Mouse (Mus musculus) ES-E14 (cell line): Measurements from ENCODE around the gene Nid1. TPM values are rescaled to one million over a fixed set of nuclear protein-coding genes. Genes with fewer than 3 reads are reported as not detected.

Source experiments
- DNase-seq: peaks from one replicate; pipeline ENCODE4 v3.0.0-alpha.2; 2013; ENCODE audit warnings: low read depth, low spot score
- H3K27ac ChIP-seq: 2 replicates; pipeline ENCODE4 v1.5.1; 2012; ENCODE audit warnings: low read depth, mild to moderate bottlenecking, low read length, moderate library complexity, mixed read lengths; ENCODE audit not compliant: poor library complexity, insufficient read depth, severe bottlenecking
- H3K36me3 ChIP-seq: 2 replicates; pipeline ENCODE4 v1.6.1; 2012; ENCODE audit warnings: mild to moderate bottlenecking, low read length, moderate library complexity, mixed read lengths; ENCODE audit not compliant: control insufficient read depth, poor library complexity, insufficient read depth, severe bottlenecking
- H3K4me1 ChIP-seq, 2 experiments: fragments of 150-350 bp in 1 of 2; sonication (generic) in 1 of 2; 2 replicates each; pipeline ENCODE4 v1.6.1; 2012; ENCODE audit warnings: low read length in 2 of 2, mild to moderate bottlenecking in 1 of 2, mixed read lengths in 1 of 2; ENCODE audit not compliant: control insufficient read depth in 2 of 2, insufficient read depth in 2 of 2, poor library complexity in 1 of 2
- H3K4me3 ChIP-seq, 2 experiments: fragments of 150-350 bp in 1 of 2; sonication (generic) in 1 of 2; 2 replicates each; pipeline ENCODE4 v1.5.1; 2012; ENCODE audit warnings: low read length in 2 of 2, low read depth in 1 of 2, mild to moderate bottlenecking in 1 of 2, mixed read lengths in 1 of 2; ENCODE audit not compliant: insufficient read depth in 1 of 2, poor library complexity in 1 of 2, severe bottlenecking in 1 of 2
- H3K9ac ChIP-seq: 2 replicates; pipeline ENCODE4 v1.6.1; 2012; ENCODE audit warnings: low read depth, mild to moderate bottlenecking, low read length, mixed read lengths; ENCODE audit not compliant: poor library complexity, insufficient read depth, severe bottlenecking
- H3K9me3 ChIP-seq: fragments of 150-350 bp; sonication (generic); 2 replicates; pipeline ENCODE4 v1.6.1; 2012; ENCODE audit warnings: low read depth, mild to moderate bottlenecking, low read length; ENCODE audit not compliant: control insufficient read depth, insufficient read depth
- CHD2 ChIP-seq: IDR thresholded peaks from 2 replicates; pipeline ENCODE4 v1.6.1; 2014; ENCODE audit warnings: mild to moderate bottlenecking, low read depth, low read length, inconsistent platforms
- HCFC1 ChIP-seq: IDR thresholded peaks from 2 replicates; pipeline ENCODE4 v1.6.1; 2012; ENCODE audit warnings: low read length, inconsistent platforms, borderline replicate concordance; ENCODE audit not compliant: insufficient read depth
- MAFK ChIP-seq: IDR thresholded peaks from 2 replicates; pipeline ENCODE4 v1.6.1; 2014; ENCODE audit warnings: mild to moderate bottlenecking, low read depth, low read length, inconsistent platforms; ENCODE audit not compliant: insufficient read depth
- ZC3H11A ChIP-seq: IDR thresholded peaks from 2 replicates; pipeline ENCODE4 v1.6.1; 2012; ENCODE audit warnings: low read depth, mild to moderate bottlenecking, inconsistent platforms, low read length, borderline replicate concordance
- ZNF384 ChIP-seq: IDR thresholded peaks from 2 replicates; pipeline ENCODE4 v1.6.1; 2012; ENCODE audit warnings: low read depth, low read length, inconsistent platforms
- in situ Hi-C, 2 experiments: fragments of 600-800 bp; cut with MboI; formaldehyde crosslinking; loops; one replicate each; pipeline ENCODE4 v1.15.1; 2025; ENCODE audit warnings: low sequenced_read_pairs in 2 of 2, inconsistent platforms in 1 of 2; ENCODE audit not compliant: unreplicated experiment in 2 of 2
- total RNA-seq: library from RNA; depleted of rRNA; stranded (reverse); fragments of 300-350 nt; gene quantifications from 2 replicates; pipeline ENCODE4 v1.2.3, GENCODE M21; 2012

The Nid1 gene
- total RNA-seq, 1 experiment: 143 TPM

GRCm38 (mm10) chr13:13489861-13490260 is 52.5 kb downstream of the Nid1 start:
- Histone ChIP-seq H3K9me3 (no peaks in the 10 kb centered on the region), H3K9ac (no peak overlapping the region), H3K36me3 (peaks cover 3% of the 10 kb centered on the region), H3K4me3 (no peak overlapping the region), H3K4me1 (no peaks in the 10 kb centered on the region), H3K27ac (no peak overlapping the region)
- TF ChIP-seq HCFC1 (no peak), ZC3H11A (no peak), ZNF384 (no peak)
- in situ Hi-C loops: no loop called here
- DNase-seq: no peak

GRCm38 (mm10) chr13:13492151-13492550 is 54.8 kb downstream of the Nid1 start:
- DNase-seq: no peak

GRCm38 (mm10) chr13:13493517-13493916 is 56.2 kb downstream of the Nid1 start:
- Histone ChIP-seq H3K27ac (no peak overlapping the region), H3K36me3 (peaks cover 3% of the 10 kb centered on the region; the same call in 1 of the 2 replicates), H3K9ac (no peak overlapping the region), H3K4me1 (no peaks in the 10 kb centered on the region), H3K9me3 (no peaks in the 10 kb centered on the region), H3K4me3 (no peak overlapping the region)
- in situ Hi-C loops: no loop called here
- no peak for DNase-seq
- TF ChIP-seq HCFC1: no peak
- no peak for TF ChIP-seq CHD2
- no peak for TF ChIP-seq MAFK
- no peak for TF ChIP-seq ZC3H11A
- TF ChIP-seq ZNF384: no peak

More at GRCm38 (mm10) chr13:13492151-13492550, 54.8 kb downstream of the Nid1 start:
- TF ChIP-seq ZC3H11A: no peak
- TF ChIP-seq CHD2: no peak
- Histone ChIP-seq H3K36me3 (peaks cover 3% of the 10 kb centered on the region), H3K9me3 (no peaks in the 10 kb centered on the region), H3K9ac (no peak overlapping the region), H3K4me3 (no peak overlapping the region), H3K27ac (no peak overlapping the region), H3K4me1 (no peaks in the 10 kb centered on the region)
- in situ Hi-C loops: no loop called here

- H3K4me3 ChIP-seq: no peak overlapping the region
Measured at GRCm38 (mm10) chr13:13498022-13498421, 60.7 kb downstream of the Nid1 start.

GRCm38 (mm10) chr13:13502406-13502805 is 65.1 kb downstream of the Nid1 start:
- H3K27ac ChIP-seq: no peak overlapping the region
- H3K9me3 ChIP-seq: no peaks in the 10 kb centered on the region
- no peak overlapping the region for H3K9ac ChIP-seq
- DNase-seq: no peak
- in situ Hi-C loops: no loop called here
- H3K36me3 ChIP-seq: peaks cover 7% of the 10 kb centered on the region
- TF ChIP-seq MAFK (no peak), ZNF384 (no peak), CHD2 (no peak), HCFC1 (no peak), ZC3H11A (no peak)
- H3K4me3 ChIP-seq: no peak overlapping the region
- no peaks in the 10 kb centered on the region; a peak in 1 of 4 replicates for H3K4me1 ChIP-seq

More at GRCm38 (mm10) chr13:13498022-13498421, 60.7 kb downstream of the Nid1 start:
- H3K36me3 ChIP-seq: peaks cover 7% of the 10 kb centered on the region
- in situ Hi-C loops: no loop called here
- TF ChIP-seq ZNF384: no peak
- no peak for TF ChIP-seq ZC3H11A
- TF ChIP-seq MAFK: no peak
- no peak for TF ChIP-seq HCFC1
- TF ChIP-seq CHD2: no peak
- H3K9me3 ChIP-seq: no peaks in the 10 kb centered on the region
- no peak overlapping the region for H3K27ac ChIP-seq
- DNase-seq: no peak
- no peaks in the 10 kb centered on the region for H3K4me1 ChIP-seq
- no peak overlapping the region for H3K9ac ChIP-seq
